Mouse (Mus musculus) forebrain, embryonic 10.5 days (tissue): ENCODE data around the gene Ttc30a2. TPM values are rescaled to one million over a fixed set of nuclear protein-coding genes. Genes with fewer than 3 reads are reported as not detected.
A peak's percentile ranks its signal among the peaks of the same experiment; 100 is the strongest.

ENCODE experiments used
- DNase-seq: peaks from one replicate; pipeline ENCODE4 v3.0.0-alpha.2; 2017; ENCODE audit warnings: low spot score; ENCODE audit errors: extremely low spot score
- H3K27ac ChIP-seq: fragments of 300-500 bp; sonication (generic); 2 replicates; pipeline ENCODE4 v1.5.1; 2016; ENCODE audit warnings: mild to moderate bottlenecking
- H3K27me3 ChIP-seq: fragments of 300-500 bp; sonication (generic); 2 replicates; pipeline ENCODE4 v1.6.1; 2016; ENCODE audit warnings: mild to moderate bottlenecking; ENCODE audit not compliant: poor library complexity, severe bottlenecking
- H3K36me3 ChIP-seq: fragments of 300-500 bp; sonication (generic); replicated peaks from 2 replicates; pipeline ENCODE4 v1.6.1; 2016; ENCODE audit warnings: mild to moderate bottlenecking, moderate library complexity
- H3K4me1 ChIP-seq: fragments of 300-500 bp; sonication (generic); 2 replicates; pipeline ENCODE4 v1.6.1; 2016
- H3K4me3 ChIP-seq: fragments of 300-500 bp; sonication (generic); 2 replicates; pipeline ENCODE4 v1.5.1; 2016; ENCODE audit warnings: mild to moderate bottlenecking, moderate library complexity
- H3K9me3 ChIP-seq: fragments of 300-500 bp; sonication (generic); 2 replicates; pipeline ENCODE4 v1.6.1; 2016; ENCODE audit warnings: mild to moderate bottlenecking, moderate library complexity
- WGBS: fragments of 180-500 bp; shearing (Covaris S2); methylation state at CpG from one replicate; pipeline ENCODE4 v1.1.7; 2016; 5-methylcytosine and 5-hydroxymethylcytosine counted together
- polyA plus RNA-seq: library from polyadenylated mRNA; unstranded; fragments of >200 nt; fragmentation: Nextera tagmentation; extraction: Ambion mirVana; gene quantifications from 2 replicates; pipeline ENCODE4 v1.2.1, GENCODE M21; 2016

Gene Ttc30a2
- polyA plus RNA-seq, 1 experiment from 2014 or later = 0.53 TPM

DNA sequence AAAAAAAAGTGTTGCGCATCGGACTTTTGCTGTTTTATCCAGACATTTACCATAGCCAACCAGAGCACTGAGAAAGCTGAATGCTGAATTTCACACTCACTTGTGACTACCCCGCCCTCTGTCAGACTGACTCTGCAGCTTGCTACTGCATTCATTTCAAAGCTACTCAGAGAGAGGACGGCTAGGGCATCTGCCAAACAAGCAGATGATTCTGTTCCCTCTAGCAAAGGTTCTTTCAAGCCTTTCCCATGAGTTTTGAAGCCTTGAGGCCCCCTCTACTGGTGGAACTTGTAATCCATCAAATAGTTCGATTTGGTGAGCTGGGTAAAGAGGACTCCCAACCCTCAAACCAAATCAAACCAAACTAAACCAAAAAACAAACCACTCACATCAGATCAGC, 13.0 kb downstream of the Ttc30a2 start:
- no peaks in the 10 kb centered on the region for H3K36me3 ChIP-seq
- H3K4me3 ChIP-seq = peak overlapping the region; percentile 32
- peak; percentile 46 for DNase-seq
- H3K27ac ChIP-seq = peak overlapping the region; percentile 40; the same call in 1 of the 2 replicates
- peaks cover 42% of the 10 kb centered on the region for H3K4me1 ChIP-seq
- peaks cover 21% of the 10 kb centered on the region; the same call in 1 of the 2 replicates for H3K27me3 ChIP-seq
- 31% methylated on average over 5 of the region's 5 CpGs for WGBS
- no peaks in the 10 kb centered on the region for H3K9me3 ChIP-seq

DNA sequence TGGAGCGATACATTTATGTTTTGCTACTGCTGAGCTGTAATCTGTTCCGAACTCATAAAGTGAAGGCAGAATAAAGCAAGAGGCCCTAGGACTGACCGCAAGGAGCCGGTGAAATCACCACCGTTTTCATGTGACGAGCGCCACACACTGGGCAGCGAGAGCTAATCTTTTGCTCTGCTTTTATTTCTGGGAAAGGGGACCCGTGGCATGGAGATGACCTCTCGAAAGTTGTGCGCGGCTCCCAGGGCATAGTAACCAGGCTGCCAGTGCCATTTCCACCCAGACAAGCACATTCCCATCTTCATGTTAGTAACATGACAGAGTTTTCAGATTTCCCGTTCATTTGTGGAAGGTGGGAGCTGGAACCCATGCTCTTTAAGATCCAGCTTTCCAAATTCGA, 13.5 kb downstream of the Ttc30a2 start:
- Histone ChIP-seq H3K9me3 (no peaks in the 10 kb centered on the region), H3K4me3 (peak overlapping the region; percentile 32), H3K27ac (peak overlapping the region; percentile 40; the same call in 1 of the 2 replicates), H3K27me3 (peaks cover 21% of the 10 kb centered on the region; the same call in 1 of the 2 replicates), H3K36me3 (no peaks in the 10 kb centered on the region), H3K4me1 (peaks cover 46% of the 10 kb centered on the region)
- 21% methylated on average over 14 of the region's 14 CpGs for WGBS
- peak; percentile 64 for DNase-seq

DNA sequence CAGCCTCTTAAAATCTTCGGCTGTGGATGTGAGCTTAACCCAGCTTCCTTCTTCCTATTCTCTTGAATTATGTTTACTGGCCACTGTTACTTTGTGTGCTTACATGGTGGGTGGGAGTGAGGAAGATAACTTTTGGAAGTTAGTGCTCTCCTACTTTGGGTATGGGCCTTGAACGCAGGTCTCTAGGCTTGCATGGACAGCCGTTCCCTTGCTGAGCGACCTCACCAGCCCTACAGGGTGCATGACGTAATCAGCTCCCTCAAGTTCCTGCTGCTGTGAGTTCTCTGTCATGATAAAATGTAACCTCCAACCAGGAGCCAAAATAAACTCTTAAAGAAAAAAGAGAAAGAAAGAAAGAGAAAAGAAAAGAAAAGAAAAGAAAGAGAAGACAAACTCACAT, 13.9 kb downstream of the Ttc30a2 start:
- 70% methylated on average over 5 of the region's 5 CpGs for WGBS
- H3K9me3 ChIP-seq = no peaks in the 10 kb centered on the region
- H3K4me3 ChIP-seq = 0 out of 2 replicates have a peak overlapping the region, but pooled peaks have one; percentile 32
- DNase-seq = no peak
- peaks cover 51% of the 10 kb centered on the region for H3K4me1 ChIP-seq
- H3K27ac ChIP-seq = peak overlapping the region; percentile 40; the same call in 1 of the 2 replicates
- H3K27me3 ChIP-seq = peaks cover 21% of the 10 kb centered on the region; the same call in 1 of the 2 replicates
- no peaks in the 10 kb centered on the region for H3K36me3 ChIP-seq

- peaks cover 58% of the 10 kb centered on the region for H3K4me1 ChIP-seq
- no peaks in the 10 kb centered on the region for H3K36me3 ChIP-seq
- DNase-seq = no peak
- H3K27ac ChIP-seq = peak overlapping the region; percentile 40; the same call in 1 of the 2 replicates
- WGBS = 57% methylated on average over 10 of the region's 10 CpGs
- no peaks in the 10 kb centered on the region for H3K9me3 ChIP-seq
- no peak overlapping the region for H3K4me3 ChIP-seq
- peaks cover 25% of the 10 kb centered on the region; the same call in 1 of the 2 replicates for H3K27me3 ChIP-seq
These were observed 14.6 kb downstream of the Ttc30a2 start for GRCm38 (mm10) chr2:75963211-75963840.

- H3K4me3 ChIP-seq = peak overlapping the region; percentile 30
- peak; percentile 31 for DNase-seq
- 53% methylated on average over 15 of the region's 15 CpGs for WGBS
- H3K4me1 ChIP-seq = peaks cover 56% of the 10 kb centered on the region
- H3K9me3 ChIP-seq = 0 out of 2 replicates have a peak, but pooled peaks cover 5% of the 10 kb centered on the region
- H3K36me3 ChIP-seq = no peaks in the 10 kb centered on the region
- H3K27me3 ChIP-seq = peaks cover 34% of the 10 kb centered on the region; the same call in 1 of the 2 replicates
- H3K27ac ChIP-seq = peak overlapping the region; percentile 78
These were observed 17.3 kb downstream of the Ttc30a2 start for GRCm38 (mm10) chr2:75960366-75961330.

DNA sequence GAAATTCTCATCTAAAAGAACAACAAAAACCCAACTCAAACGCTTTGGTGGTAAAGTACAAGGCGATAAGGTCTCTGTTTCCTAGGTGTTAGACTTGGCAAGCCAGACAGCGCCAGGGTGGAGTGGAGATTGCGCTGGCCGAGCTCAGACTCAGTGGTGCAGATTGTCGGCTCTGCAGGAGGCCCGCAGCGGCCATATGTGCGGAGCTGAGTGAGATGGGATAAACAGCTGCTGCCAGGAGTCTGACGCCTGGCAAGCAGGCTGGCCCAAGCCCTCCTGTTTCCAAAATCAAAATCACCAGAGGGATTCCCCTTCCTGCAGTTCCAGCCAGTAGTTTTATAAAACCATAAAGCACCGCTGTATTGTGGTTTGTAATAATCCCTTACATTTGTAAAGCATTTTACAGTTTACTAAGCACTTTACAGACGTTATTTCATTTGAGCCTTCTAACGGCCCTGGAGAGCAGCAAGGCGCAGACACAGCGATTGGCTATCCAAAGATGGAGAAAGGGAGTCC, 18.1 kb downstream of the Ttc30a2 start:
- peak; percentile 51 for DNase-seq
- peak overlapping the region; percentile 30 for H3K4me3 ChIP-seq
- H3K27ac ChIP-seq = peak overlapping the region; percentile 78
- 0 out of 2 replicates have a peak, but pooled peaks cover 5% of the 10 kb centered on the region for H3K9me3 ChIP-seq
- H3K27me3 ChIP-seq = peaks cover 34% of the 10 kb centered on the region; the same call in 1 of the 2 replicates
- H3K4me1 ChIP-seq = peaks cover 55% of the 10 kb centered on the region
- H3K36me3 ChIP-seq = no peaks in the 10 kb centered on the region
- 7% methylated on average over 15 of the region's 15 CpGs for WGBS

DNA sequence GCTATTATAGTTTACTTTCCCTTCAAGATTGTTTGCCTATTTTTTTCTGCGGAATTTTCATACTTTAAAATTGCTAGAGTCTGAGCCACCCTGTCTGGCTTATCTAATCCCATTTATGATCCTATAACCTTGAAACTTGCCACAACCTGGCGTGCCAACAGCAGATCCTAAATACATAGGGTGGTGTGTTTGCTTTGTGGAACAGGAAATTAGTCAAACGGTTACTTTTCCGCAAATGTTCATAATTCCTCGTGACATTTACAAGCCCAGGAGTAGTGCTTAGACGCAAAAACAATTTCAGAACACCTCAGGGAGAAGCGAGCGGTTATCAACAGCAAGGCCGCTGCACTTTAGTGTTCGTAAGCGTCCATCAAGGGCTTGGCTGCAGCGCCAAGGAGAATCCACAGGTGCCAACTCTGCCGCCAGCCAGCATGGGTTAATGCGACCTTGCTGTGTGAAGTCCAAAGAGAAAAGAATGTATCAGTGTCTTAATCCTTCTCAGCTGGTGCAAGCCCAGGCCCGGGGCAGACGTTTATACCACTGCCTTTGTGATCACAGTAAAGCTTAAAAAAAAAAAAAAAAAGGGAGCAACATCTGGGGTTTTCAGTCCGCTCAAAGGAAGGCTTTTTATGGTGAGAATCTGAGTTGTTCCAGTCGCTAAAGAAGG, 18.7 kb downstream of the Ttc30a2 start:
- WGBS = 27% methylated on average over 18 of the region's 18 CpGs
- peak; percentile 55 for DNase-seq
- Histone ChIP-seq H3K4me1 (peaks cover 49% of the 10 kb centered on the region), H3K9me3 (0 out of 2 replicates have a peak, but pooled peaks cover 5% of the 10 kb centered on the region), H3K27ac (peak overlapping the region; percentile 78), H3K27me3 (peaks cover 34% of the 10 kb centered on the region; the same call in 1 of the 2 replicates), H3K4me3 (peak overlapping the region; percentile 30), H3K36me3 (no peaks in the 10 kb centered on the region)

DNA sequence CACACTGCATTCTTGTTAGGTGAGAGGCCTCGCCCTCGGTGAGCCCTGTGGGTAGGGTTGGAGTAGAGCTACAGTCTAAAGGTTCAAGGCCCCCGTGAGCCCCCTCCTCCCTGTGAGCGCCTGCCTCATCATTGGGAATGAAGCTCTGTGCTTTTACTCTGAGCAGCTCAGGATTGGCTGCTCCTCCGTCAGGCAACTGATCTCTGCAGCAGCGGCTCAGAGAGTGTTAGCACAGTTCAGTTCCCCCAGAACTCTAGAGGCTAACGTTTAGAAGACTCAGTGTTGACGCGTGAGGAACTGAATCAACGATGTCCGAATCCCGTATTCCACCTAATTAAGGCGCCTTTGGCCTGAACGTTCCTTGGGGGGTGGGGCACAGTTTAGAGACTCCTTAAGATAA, 22.3 kb downstream of the Ttc30a2 start:
- no peak for DNase-seq
- Histone ChIP-seq H3K27me3 (peaks cover 19% of the 10 kb centered on the region; the same call in 1 of the 2 replicates), H3K36me3 (no peaks in the 10 kb centered on the region), H3K4me3 (no peak overlapping the region), H3K9me3 (0 out of 2 replicates have a peak, but pooled peaks cover 5% of the 10 kb centered on the region), H3K27ac (no peak overlapping the region), H3K4me1 (peaks cover 28% of the 10 kb centered on the region)
- 51% methylated on average over 14 of the region's 14 CpGs for WGBS

GRCm38 (mm10) chr2:75953320-75953719, 24.6 kb downstream of the Ttc30a2 start:
- Histone ChIP-seq H3K36me3 (no peaks in the 10 kb centered on the region), H3K27ac (no peak overlapping the region), H3K4me3 (no peak overlapping the region), H3K27me3 (peaks cover 9% of the 10 kb centered on the region; the same call in 1 of the 2 replicates), H3K9me3 (0 out of 2 replicates have a peak, but pooled peaks cover 5% of the 10 kb centered on the region), H3K4me1 (peaks cover 4% of the 10 kb centered on the region)
- no peak for DNase-seq
- 97% methylated on average over 5 of the region's 5 CpGs for WGBS

DNA sequence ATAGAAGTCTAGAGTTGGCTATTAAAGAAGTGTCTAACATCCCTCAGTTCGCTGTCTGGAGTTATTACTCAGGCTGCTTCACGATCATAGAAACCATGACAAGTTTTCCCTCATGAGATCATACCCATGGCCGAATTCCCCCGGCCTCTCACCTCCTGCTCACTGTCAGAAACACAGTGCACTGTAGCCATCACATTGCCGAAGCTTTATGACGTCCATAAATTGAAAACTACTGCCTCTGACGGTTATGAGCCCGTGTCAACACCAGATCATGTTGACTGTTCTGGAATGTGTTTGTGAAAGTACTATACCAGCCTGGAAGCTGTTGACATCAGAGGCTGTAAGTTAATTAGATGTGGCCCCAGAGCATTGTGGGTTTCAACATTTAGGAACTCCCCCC, 27.3 kb downstream of the Ttc30a2 start:
- Histone ChIP-seq H3K4me3 (no peak overlapping the region), H3K27ac (no peak overlapping the region), H3K9me3 (no peaks in the 10 kb centered on the region), H3K36me3 (no peaks in the 10 kb centered on the region), H3K27me3 (no peaks in the 10 kb centered on the region), H3K4me1 (0 out of 2 replicates have a peak, but pooled peaks cover 1% of the 10 kb centered on the region)
- 91% methylated on average over 8 of the region's 8 CpGs for WGBS
- no peak for DNase-seq

DNA sequence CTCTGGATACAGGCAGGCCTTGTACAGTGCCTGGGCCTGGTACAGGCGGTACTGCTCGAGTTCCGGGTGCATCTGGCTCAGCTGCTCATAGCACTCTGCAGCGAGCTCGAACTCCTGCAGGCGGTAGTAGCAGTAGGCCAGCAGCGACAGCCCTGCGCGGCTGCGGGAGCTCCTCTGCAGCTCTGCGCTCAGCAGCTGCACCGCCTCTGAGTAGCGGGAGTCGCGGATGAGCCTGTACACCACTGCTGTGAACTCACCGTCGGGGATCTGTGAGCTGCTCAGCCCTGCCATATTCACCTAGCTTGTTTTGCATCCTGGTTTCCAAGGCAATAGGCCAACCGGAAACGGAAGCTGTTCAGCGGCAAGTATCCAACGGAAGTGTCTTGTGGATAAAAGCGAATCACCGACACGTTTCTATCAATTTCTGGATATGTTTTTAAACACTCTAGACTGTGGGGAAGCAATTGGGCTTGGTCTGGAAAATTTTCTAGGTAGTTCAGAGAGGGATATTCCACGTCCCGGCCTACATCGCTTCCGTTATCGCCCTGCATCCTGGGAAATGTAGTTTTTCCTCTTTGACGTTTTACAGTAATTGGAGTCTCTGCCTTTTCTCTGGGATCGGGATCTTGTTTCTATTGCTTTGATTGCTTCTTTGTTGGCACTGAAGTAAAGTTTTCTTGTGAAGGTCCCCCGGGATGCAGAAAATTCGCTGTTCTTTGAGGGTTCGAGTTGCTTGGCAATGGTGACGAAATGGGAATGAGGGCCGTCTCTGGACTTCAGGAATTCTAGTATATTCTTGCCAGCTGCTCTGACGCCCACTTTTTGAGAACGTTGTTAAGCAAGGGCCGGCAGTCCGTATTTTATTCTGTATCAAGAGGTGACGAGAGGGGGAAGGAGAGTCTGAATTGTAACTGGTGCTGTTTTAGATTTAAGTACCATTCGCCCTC, 39.6 kb downstream of the Ttc30a2 start, which contains the start of gene Ttc30b:
Ttc30b (minus strand) TSS at position 469 of the 947 bp plus-strand sequence.
- DNase-seq = peak; percentile 86
- H3K4me3 ChIP-seq = peak within 1 kb of the TSS; percentile 67
- peak within 1 kb of the TSS; percentile 94 for H3K27ac ChIP-seq
- H3K27me3 ChIP-seq = no peaks in the 10 kb centered on the region
- 4% methylated on average over 40 of the region's 42 CpGs for WGBS
- peaks cover 7% of the 10 kb centered on the region for H3K4me1 ChIP-seq
- no peaks in the 10 kb centered on the region for H3K36me3 ChIP-seq
- no peaks in the 10 kb centered on the region for H3K9me3 ChIP-seq
